Mouse (Mus musculus) ES-Bruce4 (cell line): ENCODE data around the gene Ngdn.

Experiments used
- CTCF ChIP-seq: IDR thresholded peaks from one replicate; pipeline ENCODE4 v1.8.1; 2011; ENCODE audit warnings: low read depth, low read length
- EP300 ChIP-seq: IDR thresholded peaks from 2 replicates; pipeline ENCODE4 v1.6.1; 2011; ENCODE audit warnings: low read depth, low read length; ENCODE audit not compliant: insufficient read depth

GRCm38 (mm10) chr14:55000814-55001213, 14.4 kb upstream of the Ngdn start:
- TF ChIP-seq CTCF = no peak
- TF ChIP-seq EP300 = no peak
